Comparison of ENCODE assay signal across 14 mouse cellular contexts in the genomic region with DNA sequence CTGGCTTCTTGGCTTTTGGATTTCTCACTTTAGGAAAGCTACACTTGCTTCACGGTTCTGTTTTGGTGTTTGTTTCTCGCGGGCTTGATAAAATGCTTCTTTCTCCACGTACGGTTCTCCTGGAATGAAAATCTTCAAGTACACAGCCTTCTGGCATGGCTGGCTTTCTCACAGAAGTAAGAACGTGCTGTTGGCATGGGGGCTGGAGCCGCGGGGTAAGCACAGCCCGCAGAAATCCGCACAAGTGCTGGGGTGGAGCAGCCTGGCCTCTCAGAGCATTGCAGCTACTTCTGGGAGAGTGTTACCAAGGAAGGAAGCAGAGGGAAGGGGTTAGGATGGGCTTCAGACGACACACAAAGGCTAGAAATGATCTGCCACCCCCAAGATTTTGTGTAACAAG.
"Had no signal": no experiment of that assay in that cellular context is flagged by ENCODE, and none has a peak within 500 bp of the region (broad histone marks: within the 10 kb centered on the region; RNA-seq: fewer than 3 reads in every experiment).

No protein-coding gene starts in this region.

- H3K36me3 ChIP-seq: kidney, embryonic 15.5 days; limb, embryonic 15.5 days; liver, embryonic 12.5 days; midbrain, embryonic 10.5 days; neural tube, embryonic 15.5 days had no signal

- H3K9ac ChIP-seq: kidney, embryonic 15.5 days; limb, embryonic 15.5 days; liver, embryonic 12.5 days; lung, embryonic 14.5 days; neural tube, embryonic 15.5 days had no signal

- ATAC-seq: liver, embryonic 12.5 days had no signal

- H3K27me3 ChIP-seq: kidney, embryonic 15.5 days; limb, embryonic 15.5 days; liver, embryonic 12.5 days; neural tube, embryonic 15.5 days had no signal

- DNase-seq: kidney, postnatal 14 days; lung, embryonic 14.5 days; lung, postnatal 10 days; lung, postnatal 4 days; midbrain, embryonic 14.5 days; spleen, adult 18-20 months; thymus, adult 18-20 months; thymus, postnatal 14 days had no signal

- H3K9me3 ChIP-seq: kidney, embryonic 15.5 days; limb, embryonic 15.5 days; liver, embryonic 12.5 days; midbrain, embryonic 10.5 days; neural tube, embryonic 15.5 days had no signal

- H3K27ac ChIP-seq: kidney, embryonic 15.5 days; limb, embryonic 15.5 days; liver, embryonic 12.5 days; midbrain, embryonic 10.5 days; neural tube, embryonic 15.5 days had no signal

- H3K4me2 ChIP-seq: kidney, embryonic 15.5 days; limb, embryonic 15.5 days; liver, embryonic 12.5 days; lung, embryonic 14.5 days; neural tube, embryonic 15.5 days had no signal

- H3K4me3 ChIP-seq: kidney, embryonic 15.5 days; limb, embryonic 15.5 days; liver, embryonic 12.5 days; midbrain, embryonic 10.5 days; myocyte; neural tube, embryonic 15.5 days had no signal

- H3K4me1 ChIP-seq: kidney, embryonic 15.5 days; limb, embryonic 15.5 days; liver, embryonic 12.5 days; midbrain, embryonic 10.5 days; neural tube, embryonic 15.5 days had no signal
